Mouse (Mus musculus): ENCODE results near the gene Perm1. TPM values are rescaled to one million over a fixed set of nuclear protein-coding genes. Genes with fewer than 3 reads are reported as not detected.
A peak's percentile ranks its signal among the peaks of the same experiment; 100 is the strongest.

Perm1 gene
- total and polyA plus RNA-seq, 3 experiments = 0.19 to 1.8 TPM; not detected in 1

- peak; percentile 81 for TF ChIP-seq MYC (IDR thresholded peaks at IDR 0.05; ENCODE audit: low read depth, low read length)
- peak in 1 of 2 experiments; percentile 49; a peak in 2 of 4 replicates for TF ChIP-seq POLR2A (IDR thresholded peaks at IDR 0.05; ENCODE audit: control insufficient read depth in 1 of 2, insufficient read depth in 1 of 2, low read depth in 1 of 2, low read length in 2 of 2, poor library complexity in 1 of 2)
These were observed 19.1 kb downstream of the Perm1 start, which contains the start of gene Plekhn1 (continued) for GRCm38 (mm10) chr4:156234701-156235213.

GRCm38 (mm10) chr4:156235360-156235770, 19.7 kb downstream of the Perm1 start:
- DNase-seq (ENCODE audit: low read depth, low spot score) = peak; percentile 86
- Histone ChIP-seq H3K27ac (ENCODE audit: control insufficient read depth, low read depth, low read length) (peak overlapping the region; percentile 85), H3K79me2 (ENCODE audit: control insufficient read depth, insufficient read depth, low read length, poor library complexity) (peaks cover 45% of the 10 kb centered on the region), H3K27me3 (ENCODE audit: control insufficient read depth in 1 of 2, insufficient read depth in 2 of 2, low read length in 2 of 2) (no peaks in the 10 kb centered on the region), H3K4me1 (ENCODE audit: control insufficient read depth in 1 of 2, insufficient read depth in 2 of 2, low read length in 2 of 2) (peaks cover 2 to 6% of the 10 kb centered on the region in 2 experiments; a peak in 2 of 4 replicates), H3K9ac (ENCODE audit: control insufficient read depth, low read depth, low read length, poor library complexity, severe bottlenecking) (peak overlapping the region; percentile 86), H3K36me3 (ENCODE audit: control insufficient read depth in 1 of 2, insufficient read depth in 2 of 2, low read length in 2 of 2) (peaks cover 8 to 16% of the 10 kb centered on the region in 2 experiments), H3K9me3 (replicated peaks; ENCODE audit: insufficient read depth, low read length) (no peaks in the 10 kb centered on the region), H3K4me3 (ENCODE audit: control insufficient read depth in 1 of 2, insufficient read depth in 1 of 2, low read depth in 2 of 2, low read length in 2 of 2) (peak overlapping the region; percentile 87 to 96)
- TF ChIP-seq ETS1 (IDR thresholded peaks at IDR 0.05; ENCODE audit: low read depth, low read length) (no peak), E2F4 (IDR thresholded peaks at IDR 0.05; ENCODE audit: borderline replicate concordance, low read depth, low read length) (0 out of 2 replicates have a peak, but pooled peaks have one; percentile 12), MAX (IDR thresholded peaks at IDR 0.05; ENCODE audit: low read length) (no peak), CHD1 (IDR thresholded peaks at IDR 0.05; ENCODE audit: low read depth, low read length) (0 out of 2 replicates have a peak, but pooled peaks have one; percentile 82), USF2 (IDR thresholded peaks at IDR 0.05; ENCODE audit: borderline replicate concordance in 1 of 2, insufficient read depth in 1 of 2, low read depth in 1 of 2, low read length in 2 of 2) (no peak), ZKSCAN1 (IDR thresholded peaks at IDR 0.05; ENCODE audit: low read depth, low read length) (no peak), POLR2A (IDR thresholded peaks at IDR 0.05; ENCODE audit: control insufficient read depth in 1 of 2, insufficient read depth in 1 of 2, low read depth in 1 of 2, low read length in 2 of 2, poor library complexity in 1 of 2) (no peak; a peak in 1 of 4 replicates), SMC3 (IDR thresholded peaks at IDR 0.05; ENCODE audit: low read depth, low read length) (peak; percentile 11), MAZ (IDR thresholded peaks at IDR 0.05; ENCODE audit: low read depth, low read length) (no peak), POLR2AphosphoS2 (IDR thresholded peaks at IDR 0.05; ENCODE audit: low read length) (0 out of 2 replicates have a peak, but pooled peaks have one; percentile 10), ZNF384 (IDR thresholded peaks at IDR 0.05; ENCODE audit: low read depth, low read length) (no peak; the same call in 1 of the 2 replicates), CTCF (IDR thresholded peaks at IDR 0.05 in 2 of 3, conservative IDR thresholded peaks at IDR 0.05 in 1 of 3; ENCODE audit: control insufficient read depth in 1 of 3, insufficient read depth in 1 of 3, low read depth in 2 of 3, low read length in 3 of 3, poor library complexity in 1 of 3, severe bottlenecking in 1 of 3) (peak in 1 of 3 experiments; percentile 21; a peak in 2 of 6 replicates), JUND (IDR thresholded peaks at IDR 0.05; ENCODE audit: low read depth, low read length) (no peak), TBP (IDR thresholded peaks at IDR 0.05; ENCODE audit: low read depth, low read length) (no peak), EP300 (IDR thresholded peaks at IDR 0.05; ENCODE audit: low read depth in 1 of 2, low read length in 2 of 2) (peak in 1 of 2 experiments; percentile 14; a peak in 1 of 4 replicates)

Measured in MEL (cell line).